ENCODE assay signal across 10 mouse cellular contexts in genomic region chr15:102735031-102735430, GRCm38 (mm10). TPM values are rescaled to one million over a fixed set of nuclear protein-coding genes. Genes with fewer than 3 reads are reported as not detected.
DNase-seq lines count a peak whose midpoint lies in the region; ATAC-seq and TF ChIP-seq lines count a peak whose summit lies in the region.
"Had no signal": no experiment of that assay in that cellular context is flagged by ENCODE, and none has a peak within 500 bp of the region (broad histone marks: within the 10 kb centered on the region; RNA-seq: fewer than 3 reads in every experiment).

No protein-coding gene starts in this region.

- no peaks in the 10 kb centered on the region for H3K36me3 ChIP-seq in midbrain, postnatal 0 days (ENCODE audit: insufficient read depth, low read length)
- no peaks in the 10 kb centered on the region for H3K36me3 ChIP-seq in midbrain, embryonic 11.5 days (ENCODE audit: control insufficient read depth, insufficient read depth, low read length)
- H3K36me3 ChIP-seq in forebrain, embryonic 14.5 days (ENCODE audit: control insufficient read depth, insufficient read depth, low read length) = no peaks in the 10 kb centered on the region

- H3K9ac ChIP-seq in midbrain, postnatal 0 days (replicated peaks; ENCODE audit: low read length, poor library complexity, severe bottlenecking) = no peak overlapping the region
- no peak overlapping the region for H3K9ac ChIP-seq in midbrain, embryonic 11.5 days (ENCODE audit: low read length)
- H3K9ac ChIP-seq in forebrain, embryonic 14.5 days (ENCODE audit: low read length) = no peak overlapping the region

- no peaks in the 10 kb centered on the region for H3K27me3 ChIP-seq in midbrain, postnatal 0 days (ENCODE audit: insufficient read depth, low read length)
- peaks cover 24% of the 10 kb centered on the region for H3K27me3 ChIP-seq in midbrain, embryonic 11.5 days (ENCODE audit: control insufficient read depth, insufficient read depth, low read length)
- no peaks in the 10 kb centered on the region for H3K27me3 ChIP-seq in forebrain, embryonic 14.5 days (replicated peaks; ENCODE audit: control insufficient read depth, insufficient read depth, low read length)

- H3K4me1 ChIP-seq in midbrain, postnatal 0 days (ENCODE audit: insufficient read depth, low read length) = peaks cover 6% of the 10 kb centered on the region; the same call in 1 of the 2 replicates
- no peaks in the 10 kb centered on the region for H3K4me1 ChIP-seq in midbrain, embryonic 11.5 days (ENCODE audit: control insufficient read depth, insufficient read depth, low read length)
- peaks cover 19% of the 10 kb centered on the region for H3K4me1 ChIP-seq in forebrain, embryonic 14.5 days (ENCODE audit: control insufficient read depth, insufficient read depth, low read length)

- DNase-seq in embryo, embryonic 10 days (ENCODE audit: low spot score) = peak; percentile 39
- no peak for DNase-seq in embryo, embryonic 9.5 days (ENCODE audit: extremely low spot score)
- DNase-seq in midbrain, postnatal 0 days (ENCODE audit: low spot score) = peak; percentile 67
- DNase-seq in midbrain, embryonic 11.5 days (ENCODE audit: low spot score, missing footprints) = no peak
- peak; percentile 73 for DNase-seq in forebrain, embryonic 14.5 days (ENCODE audit: low spot score)
- DNase-seq in retina, embryonic 14.5 days (ENCODE audit: low spot score) = peak; percentile 86
- DNase-seq in right cerebral cortex, adult 2 months (ENCODE audit: low spot score in 2 of 2) = no peak
- no peak for DNase-seq in right cerebral cortex, postnatal 25 days
- DNase-seq: adrenal gland, postnatal 36 days; lung, postnatal 10 days had no signal

- H3K4me2 ChIP-seq in midbrain, postnatal 0 days (ENCODE audit: low read depth, low read length, poor library complexity, severe bottlenecking) = no peak overlapping the region
- H3K4me2 ChIP-seq in midbrain, embryonic 11.5 days = no peak overlapping the region
- no peak overlapping the region for H3K4me2 ChIP-seq in forebrain, embryonic 14.5 days (ENCODE audit: low read length)

- H3K9me3 ChIP-seq in midbrain, postnatal 0 days (ENCODE audit: low read length) = no peaks in the 10 kb centered on the region
- H3K9me3 ChIP-seq in midbrain, embryonic 11.5 days (ENCODE audit: control insufficient read depth, low read length) = no peaks in the 10 kb centered on the region
- no peaks in the 10 kb centered on the region for H3K9me3 ChIP-seq in forebrain, embryonic 14.5 days (replicated peaks; ENCODE audit: control insufficient read depth, low read length)

- 36% methylated on average over 14 of the region's 14 CpGs for WGBS in midbrain, postnatal 0 days
- WGBS in midbrain, embryonic 11.5 days = 30% methylated on average over 14 of the region's 14 CpGs
- 14% methylated on average over 14 of the region's 14 CpGs for WGBS in forebrain, embryonic 14.5 days

- H3K4me3 ChIP-seq in midbrain, postnatal 0 days (ENCODE audit: low read depth, low read length) = no peak overlapping the region
- H3K4me3 ChIP-seq in midbrain, embryonic 11.5 days (ENCODE audit: low read depth, low read length) = no peak overlapping the region
- H3K4me3 ChIP-seq in forebrain, embryonic 14.5 days (ENCODE audit: low read depth, low read length) = no peak overlapping the region

- peak; percentile 46 for TF ChIP-seq CTCF in midbrain, postnatal 0 days (IDR thresholded peaks at IDR 0.05)

- ATAC-seq in midbrain, postnatal 0 days (ENCODE audit: low FRiP score) = no peak
- no peak for ATAC-seq in midbrain, embryonic 11.5 days (ENCODE audit: low FRiP score)
- no peak for ATAC-seq in forebrain, embryonic 14.5 days

- H3K27ac ChIP-seq in midbrain, postnatal 0 days (ENCODE audit: low read depth, low read length) = no peak overlapping the region
- no peak overlapping the region for H3K27ac ChIP-seq in midbrain, embryonic 11.5 days (ENCODE audit: low read depth, low read length)
- H3K27ac ChIP-seq in forebrain, embryonic 14.5 days (ENCODE audit: low read depth, low read length) = 0 out of 2 replicates have a peak overlapping the region, but pooled peaks have one; percentile 84

RNA-seq across cellular contexts. Expression of gene Calcoco1, which starts 13.1 kb away (rescaled TPM):
- 34.4 and 34.7 TPM in 2 replicates for total RNA-seq in midbrain, postnatal 0 days (2014; rRNA removed)
- polyA plus RNA-seq in midbrain, postnatal 0 days (2015; fragmentation: Nextera tagmentation; extraction: Ambion mirVana) = 27.1 and 27.2 TPM in 2 replicates
- 27.5 and 28.3 TPM in 2 replicates for polyA plus RNA-seq in midbrain, embryonic 11.5 days (2014; fragmentation: Nextera tagmentation; extraction: Ambion mirVana)
- 48.2 and 61.2 TPM in 2 replicates for polyA plus RNA-seq in forebrain, embryonic 14.5 days (2014; fragmentation: Nextera tagmentation; extraction: Ambion mirVana)

Comparison
In these comparisons a context has a peak if more than half of its experiments do, and no peak if none do; other contexts are left out.
1. DNase-seq: peak in embryo, embryonic 10 days (single experiment), midbrain, postnatal 0 days (single experiment), forebrain, embryonic 14.5 days (single experiment) and retina, embryonic 14.5 days (single experiment); none in embryo, embryonic 9.5 days (single experiment), midbrain, embryonic 11.5 days (single experiment), right cerebral cortex, adult 2 months (0 of 2) and right cerebral cortex, postnatal 25 days (single experiment).